Mouse (Mus musculus) midbrain, embryonic 14.5 days (tissue): ENCODE measurements at regions not wholly inside any gene's neighbourhood (a gene's known extent, or its start where the extent isn't known, plus 50 kb on each side); places are given as distances from the start of the nearest gene placed in this dataset.

ENCODE experiments used
- ATAC-seq: fragments of 200-750 bp; cut with Nextera tagmentation; 2 replicates; pipeline ENCODE4 v1.8.0; 2017; ENCODE audit warnings: moderate number of reproducible peaks, moderate library complexity; ENCODE audit not compliant: low FRiP score, low TSS enrichment
- DNase-seq: peaks from one replicate; pipeline ENCODE4 v3.0.0-alpha.2; 2015
- H3K27ac ChIP-seq: fragments of 300-500 bp; sonication (generic); replicated peaks from 2 replicates; pipeline ENCODE4 v1.5.1; 2014; ENCODE audit warnings: mild to moderate bottlenecking, low read depth, low read length, moderate library complexity
- H3K27me3 ChIP-seq: fragments of 300-500 bp; sonication (generic); 2 replicates; pipeline ENCODE4 v1.6.1; 2014; ENCODE audit warnings: low read length, control low read depth, mixed read lengths; ENCODE audit not compliant: control insufficient read depth, insufficient read depth
- H3K36me3 ChIP-seq: fragments of 300-500 bp; sonication (generic); 2 replicates; pipeline ENCODE4 v1.6.1; 2014; ENCODE audit warnings: low read length, control low read depth; ENCODE audit not compliant: control insufficient read depth, insufficient read depth
- H3K4me1 ChIP-seq: fragments of 300-500 bp; sonication (generic); 2 replicates; pipeline ENCODE4 v1.6.1; 2014; ENCODE audit warnings: mild to moderate bottlenecking, antibody characterized with exemption, low read length, control low read depth; ENCODE audit not compliant: control insufficient read depth, insufficient read depth
- H3K4me2 ChIP-seq: fragments of 300-500 bp; sonication (generic); 2 replicates; pipeline ENCODE4 v1.6.1; 2014; ENCODE audit warnings: mild to moderate bottlenecking, low read length, moderate library complexity
- H3K4me3 ChIP-seq: fragments of 300-500 bp; sonication (generic); replicated peaks from 2 replicates; pipeline ENCODE4 v1.5.1; 2014; ENCODE audit warnings: low read depth, low read length
- H3K9ac ChIP-seq: fragments of 300-500 bp; sonication (generic); replicated peaks from 2 replicates; pipeline ENCODE4 v1.6.1; 2014; ENCODE audit warnings: mild to moderate bottlenecking, low read length, moderate library complexity
- H3K9me3 ChIP-seq: fragments of 300-500 bp; sonication (generic); 2 replicates; pipeline ENCODE4 v1.6.1; 2016; ENCODE audit warnings: low read length, control low read depth, mixed read lengths; ENCODE audit not compliant: control insufficient read depth
- WGBS: fragments of 180-500 bp; shearing (Covaris S2); extraction: QIAGEN DNeasy Blood & Tissue Kit; methylation state at CpG from one replicate; pipeline ENCODE4 v1.1.7; 2014; 5-methylcytosine and 5-hydroxymethylcytosine counted together

- H3K4me1 ChIP-seq, result peaks cover 8% of the 10 kb centered on the region
- H3K9me3 ChIP-seq, result no peaks in the 10 kb centered on the region
- peak overlapping the region; percentile 3 for H3K4me3 ChIP-seq
- ATAC-seq (peak; percentile 79), DNase-seq (peak; percentile 73)
- no peaks in the 10 kb centered on the region for H3K27me3 ChIP-seq
- WGBS, result 25% methylated on average over 17 of the region's 17 CpGs
- H3K9ac ChIP-seq, result peak overlapping the region; percentile 14
- H3K27ac ChIP-seq, result peak overlapping the region; percentile 79
- peak overlapping the region; percentile 39 for H3K4me2 ChIP-seq
- H3K36me3 ChIP-seq, result no peaks in the 10 kb centered on the region
These were observed 96.2 kb upstream of the Med14 start for GRCm38 (mm10) chrX:12857881-12858755.

- Histone ChIP-seq H3K4me1 (peaks cover 8% of the 10 kb centered on the region), H3K27me3 (no peaks in the 10 kb centered on the region), H3K4me3 (no peak overlapping the region), H3K9me3 (no peaks in the 10 kb centered on the region), H3K9ac (no peak overlapping the region), H3K27ac (no peak overlapping the region), H3K36me3 (no peaks in the 10 kb centered on the region), H3K4me2 (no peak overlapping the region)
- WGBS, result 68% methylated on average over 4 of the region's 4 CpGs
- DNase-seq (no peak), ATAC-seq (no peak)
These were observed 93.6 kb upstream of the Med14 start for GRCm38 (mm10) chrX:12855425-12855824.

GRCm38 (mm10) chrX:12851684-12852083 is 89.8 kb upstream of the Med14 start:
- Histone ChIP-seq H3K27me3 (no peaks in the 10 kb centered on the region), H3K4me2 (no peak overlapping the region), H3K36me3 (no peaks in the 10 kb centered on the region), H3K27ac (no peak overlapping the region), H3K4me1 (no peaks in the 10 kb centered on the region), H3K9me3 (no peaks in the 10 kb centered on the region), H3K4me3 (no peak overlapping the region), H3K9ac (no peak overlapping the region)
- 83% methylated on average over 4 of the region's 4 CpGs for WGBS
- ATAC-seq, result no peak
- peak; percentile 13 for DNase-seq

DNA sequence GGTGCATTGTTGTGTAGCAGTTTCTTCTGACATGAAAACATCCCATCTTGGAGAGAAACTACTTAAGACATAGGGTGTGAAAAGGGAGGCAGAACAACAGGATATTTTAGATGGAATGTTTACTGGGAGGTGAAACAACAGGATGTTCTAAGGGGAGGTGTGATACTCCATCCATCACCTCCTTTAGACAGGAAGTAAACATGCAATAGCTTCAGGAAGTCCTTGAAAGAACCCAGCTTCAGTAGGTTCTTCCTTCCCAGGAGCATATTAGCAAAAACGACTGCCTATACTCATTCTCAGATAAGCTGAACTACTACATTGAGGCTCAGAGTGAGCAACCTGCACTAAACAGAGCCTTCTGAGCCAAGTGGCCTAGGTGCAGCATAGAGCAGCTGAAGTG is 82.6 kb upstream of the Med14 start:
- no peaks in the 10 kb centered on the region for H3K27me3 ChIP-seq
- no peak for DNase-seq
- no peak for ATAC-seq
- H3K36me3 ChIP-seq, result no peaks in the 10 kb centered on the region
- H3K27ac ChIP-seq, result no peak overlapping the region
- peaks cover 6% of the 10 kb centered on the region; the same call in 1 of the 2 replicates for H3K4me1 ChIP-seq
- H3K4me3 ChIP-seq, result no peak overlapping the region
- 68% methylated on average over 1 of the region's 1 CpGs for WGBS
- H3K4me2 ChIP-seq, result no peak overlapping the region
- no peak overlapping the region for H3K9ac ChIP-seq
- H3K9me3 ChIP-seq, result no peaks in the 10 kb centered on the region

DNA sequence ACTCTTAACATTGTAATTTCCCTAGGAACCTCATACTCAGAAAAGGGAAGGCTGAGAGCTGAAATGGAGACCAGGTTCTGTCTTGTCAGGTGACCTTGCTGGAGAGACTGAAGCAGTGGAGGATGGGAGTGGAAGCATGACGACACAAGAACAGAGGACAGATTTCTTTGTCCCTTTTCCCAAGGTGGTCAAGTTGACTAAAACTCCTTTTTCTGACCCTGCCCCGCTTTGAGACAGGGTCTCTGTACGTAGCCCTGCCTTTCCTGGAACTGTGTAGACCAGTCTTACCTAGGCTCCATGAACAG is 79.1 kb upstream of the Med14 start:
- Histone ChIP-seq H3K9me3 (no peaks in the 10 kb centered on the region), H3K4me1 (peaks cover 6% of the 10 kb centered on the region; the same call in 1 of the 2 replicates), H3K9ac (peak overlapping the region; percentile 43; the same call in 1 of the 2 replicates), H3K4me2 (peak overlapping the region; percentile 52), H3K4me3 (no peak overlapping the region), H3K27me3 (no peaks in the 10 kb centered on the region), H3K27ac (peak overlapping the region; percentile 95), H3K36me3 (no peaks in the 10 kb centered on the region)
- DNase-seq, result peak; percentile 47
- ATAC-seq, result 0 out of 2 replicates have a peak, but pooled peaks have one; percentile 9
- WGBS, result 60% methylated on average over 3 of the region's 3 CpGs

- H3K27ac ChIP-seq, result peak overlapping the region; percentile 95
- DNase-seq (peak; percentile 90), ATAC-seq (peak; percentile 91)
- H3K4me3 ChIP-seq, result peak overlapping the region; percentile 20
- no peaks in the 10 kb centered on the region for H3K36me3 ChIP-seq
- 21% methylated on average over 25 of the region's 25 CpGs for WGBS
- peak overlapping the region; percentile 43 for H3K9ac ChIP-seq
- H3K27me3 ChIP-seq, result no peaks in the 10 kb centered on the region
- peak overlapping the region; percentile 52 for H3K4me2 ChIP-seq
- no peaks in the 10 kb centered on the region for H3K9me3 ChIP-seq
- peaks cover 6% of the 10 kb centered on the region; the same call in 1 of the 2 replicates for H3K4me1 ChIP-seq
These were observed 78.5 kb upstream of the Med14 start for GRCm38 (mm10) chrX:12840160-12841020.

DNA sequence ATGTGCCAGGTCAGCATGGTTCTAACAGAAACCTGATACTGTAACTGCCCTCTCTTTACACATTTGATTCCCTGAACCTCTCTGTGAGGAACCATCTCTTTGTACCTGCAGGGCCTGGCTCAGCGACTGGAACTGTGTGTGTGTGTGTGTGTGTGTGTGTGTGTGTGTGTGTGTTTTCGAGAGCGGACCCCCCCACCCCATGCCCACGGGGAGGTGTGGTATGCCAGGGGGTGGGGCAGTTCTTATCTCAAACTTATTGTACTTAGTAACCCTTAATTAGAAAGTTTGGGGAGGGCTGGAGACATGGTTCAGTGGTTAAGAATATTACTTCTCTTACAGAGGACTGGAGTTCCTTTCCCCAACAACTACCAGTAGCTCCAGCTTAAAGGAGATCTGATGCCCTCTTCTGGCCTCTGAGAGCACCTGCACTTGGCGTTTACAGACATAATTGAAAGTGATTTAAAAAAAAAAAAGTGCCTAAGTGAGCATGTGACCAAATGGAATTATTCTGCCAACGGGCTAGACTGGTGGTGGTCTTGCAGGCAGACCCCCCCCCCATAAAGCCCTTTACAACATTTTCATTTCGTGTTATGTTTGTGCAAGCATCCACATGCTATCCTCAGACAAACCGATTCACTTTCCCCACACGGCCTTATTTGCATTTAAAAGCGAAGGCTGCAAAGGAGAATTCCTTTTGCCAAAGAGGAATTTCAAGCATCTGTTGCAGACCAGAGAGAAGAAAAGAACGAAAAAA is 77.7 kb upstream of the Med14 start:
- H3K4me3 ChIP-seq, result peak overlapping the region; percentile 20
- peak overlapping the region; percentile 95 for H3K27ac ChIP-seq
- peak overlapping the region; percentile 52 for H3K4me2 ChIP-seq
- H3K9ac ChIP-seq, result peak overlapping the region; percentile 43
- H3K36me3 ChIP-seq, result no peaks in the 10 kb centered on the region
- H3K9me3 ChIP-seq, result no peaks in the 10 kb centered on the region
- ATAC-seq, result peak; percentile 75
- WGBS, result 15% methylated on average over 11 of the region's 11 CpGs
- peaks cover 6% of the 10 kb centered on the region; the same call in 1 of the 2 replicates for H3K4me1 ChIP-seq
- no peaks in the 10 kb centered on the region for H3K27me3 ChIP-seq
- peak; percentile 84 for DNase-seq

- 37% methylated on average over 1 of the region's 1 CpGs for WGBS
- Histone ChIP-seq H3K27me3 (no peaks in the 10 kb centered on the region), H3K36me3 (no peaks in the 10 kb centered on the region), H3K27ac (peak overlapping the region; percentile 52; the same call in 1 of the 2 replicates), H3K4me1 (peaks cover 6% of the 10 kb centered on the region; the same call in 1 of the 2 replicates), H3K4me3 (no peak overlapping the region), H3K9me3 (no peaks in the 10 kb centered on the region), H3K4me2 (no peak overlapping the region), H3K9ac (no peak overlapping the region)
- DNase-seq, result peak; percentile 34
- ATAC-seq, result no peak
These were observed 75.9 kb upstream of the Med14 start for GRCm38 (mm10) chrX:12837821-12838220.
